Mouse (Mus musculus): Measurements from ENCODE around the gene Slc6a11. TPM values are rescaled to one million over a fixed set of nuclear protein-coding genes. Genes with fewer than 3 reads are reported as not detected.

Slc6a11 gene
- total and polyA plus RNA-seq, 3 experiments: not detected

- TF ChIP-seq POLR2AphosphoS5 (IDR thresholded peaks at IDR 0.05; ENCODE audit: borderline replicate concordance, low read depth, low read length) (no peak), MAZ (IDR thresholded peaks at IDR 0.05; ENCODE audit: low read depth, low read length) (no peak)
- no peak overlapping the region for H3K9ac ChIP-seq (ENCODE audit: control insufficient read depth, low read depth, low read length, poor library complexity, severe bottlenecking)
- no peaks in the 10 kb centered on the region for H3K4me1 ChIP-seq (ENCODE audit: control insufficient read depth in 1 of 2, insufficient read depth in 2 of 2, low read length in 2 of 2)
- H3K27ac ChIP-seq (ENCODE audit: control insufficient read depth, low read depth, low read length): no peak overlapping the region
- H3K4me3 ChIP-seq (ENCODE audit: control insufficient read depth in 1 of 2, insufficient read depth in 1 of 2, low read depth in 2 of 2, low read length in 2 of 2): no peak overlapping the region
- no peaks in the 10 kb centered on the region for H3K79me2 ChIP-seq (ENCODE audit: control insufficient read depth, insufficient read depth, low read length, poor library complexity)
- DNase-seq (ENCODE audit: low read depth, low spot score): no peak
- no peaks in the 10 kb centered on the region for H3K27me3 ChIP-seq (ENCODE audit: control insufficient read depth in 1 of 2, insufficient read depth in 2 of 2, low read length in 2 of 2)
- no peaks in the 10 kb centered on the region for H3K9me3 ChIP-seq (replicated peaks; ENCODE audit: insufficient read depth, low read length)
- no peaks in the 10 kb centered on the region for H3K36me3 ChIP-seq (ENCODE audit: control insufficient read depth in 1 of 2, insufficient read depth in 2 of 2, low read length in 2 of 2)
Observed at GRCm38 (mm10) chr6:114270799-114271198, 139.8 kb downstream of the Slc6a11 start.

GRCm38 (mm10) chr6:114272279-114272678, 141.2 kb downstream of the Slc6a11 start:
- DNase-seq (ENCODE audit: low read depth, low spot score): no peak
- TF ChIP-seq NRF1 (IDR thresholded peaks at IDR 0.05; ENCODE audit: insufficient read depth, low read depth, low read length, poor library complexity, severe bottlenecking): no peak
- no peak for TF ChIP-seq KAT2A (conservative IDR thresholded peaks at IDR 0.05; ENCODE audit: low read depth, low read length)
- no peak for TF ChIP-seq MAX (IDR thresholded peaks at IDR 0.05; ENCODE audit: low read length)
- no peak for TF ChIP-seq USF2 (IDR thresholded peaks at IDR 0.05; ENCODE audit: borderline replicate concordance in 1 of 2, insufficient read depth in 1 of 2, low read depth in 1 of 2, low read length in 2 of 2)
- no peak for TF ChIP-seq EP300 (IDR thresholded peaks at IDR 0.05; ENCODE audit: low read depth in 1 of 2, low read length in 2 of 2)
- Histone ChIP-seq H3K36me3 (ENCODE audit: control insufficient read depth in 1 of 2, insufficient read depth in 2 of 2, low read length in 2 of 2) (no peaks in the 10 kb centered on the region), H3K4me3 (ENCODE audit: control insufficient read depth in 1 of 2, insufficient read depth in 1 of 2, low read depth in 2 of 2, low read length in 2 of 2) (no peak overlapping the region), H3K27ac (ENCODE audit: control insufficient read depth, low read depth, low read length) (no peak overlapping the region), H3K9me3 (replicated peaks; ENCODE audit: insufficient read depth, low read length) (no peaks in the 10 kb centered on the region), H3K4me1 (ENCODE audit: control insufficient read depth in 1 of 2, insufficient read depth in 2 of 2, low read length in 2 of 2) (no peaks in the 10 kb centered on the region), H3K27me3 (ENCODE audit: control insufficient read depth in 1 of 2, insufficient read depth in 2 of 2, low read length in 2 of 2) (no peaks in the 10 kb centered on the region), H3K9ac (ENCODE audit: control insufficient read depth, low read depth, low read length, poor library complexity, severe bottlenecking) (no peak overlapping the region), H3K79me2 (ENCODE audit: control insufficient read depth, insufficient read depth, low read length, poor library complexity) (no peaks in the 10 kb centered on the region)

- Histone ChIP-seq H3K27me3 (ENCODE audit: control insufficient read depth in 1 of 2, insufficient read depth in 2 of 2, low read length in 2 of 2) (no peaks in the 10 kb centered on the region), H3K36me3 (ENCODE audit: control insufficient read depth in 1 of 2, insufficient read depth in 2 of 2, low read length in 2 of 2) (no peaks in the 10 kb centered on the region), H3K9ac (ENCODE audit: control insufficient read depth, low read depth, low read length, poor library complexity, severe bottlenecking) (no peak overlapping the region), H3K4me3 (ENCODE audit: control insufficient read depth in 1 of 2, insufficient read depth in 1 of 2, low read depth in 2 of 2, low read length in 2 of 2) (no peak overlapping the region), H3K4me1 (ENCODE audit: control insufficient read depth in 1 of 2, insufficient read depth in 2 of 2, low read length in 2 of 2) (no peaks in the 10 kb centered on the region), H3K9me3 (replicated peaks; ENCODE audit: insufficient read depth, low read length) (no peaks in the 10 kb centered on the region), H3K79me2 (ENCODE audit: control insufficient read depth, insufficient read depth, low read length, poor library complexity) (no peaks in the 10 kb centered on the region), H3K27ac (ENCODE audit: control insufficient read depth, low read depth, low read length) (no peak overlapping the region)
- no peak for DNase-seq (ENCODE audit: low read depth, low spot score)
- no peak for TF ChIP-seq MAZ (IDR thresholded peaks at IDR 0.05; ENCODE audit: low read depth, low read length)
- TF ChIP-seq NRF1 (IDR thresholded peaks at IDR 0.05; ENCODE audit: insufficient read depth, low read depth, low read length, poor library complexity, severe bottlenecking): no peak
- TF ChIP-seq MAFK (IDR thresholded peaks at IDR 0.05; ENCODE audit: borderline replicate concordance, low read depth, low read length): no peak
- no peak for TF ChIP-seq MAX (IDR thresholded peaks at IDR 0.05; ENCODE audit: low read length)
- no peak for TF ChIP-seq ELF1 (IDR thresholded peaks at IDR 0.05; ENCODE audit: low read depth, low read length)
- no peak for TF ChIP-seq POLR2A (IDR thresholded peaks at IDR 0.05; ENCODE audit: control insufficient read depth in 1 of 2, insufficient read depth in 1 of 2, low read depth in 1 of 2, low read length in 2 of 2, poor library complexity in 1 of 2)
- no peak for TF ChIP-seq EP300 (IDR thresholded peaks at IDR 0.05; ENCODE audit: low read depth in 1 of 2, low read length in 2 of 2)
- TF ChIP-seq RAD21 (IDR thresholded peaks at IDR 0.05; ENCODE audit: low read depth, low read length): no peak
- TF ChIP-seq ZNF384 (IDR thresholded peaks at IDR 0.05; ENCODE audit: low read depth, low read length): no peak
- TF ChIP-seq SIN3A (IDR thresholded peaks at IDR 0.05; ENCODE audit: low read length): no peak
- TF ChIP-seq MEF2A (IDR thresholded peaks at IDR 0.05; ENCODE audit: extremely low read depth, insufficient replicate concordance, low read depth, low read length, poor library complexity, severe bottlenecking): no peak
Observed at GRCm38 (mm10) chr6:114273997-114274728, 143.1 kb downstream of the Slc6a11 start.

Data from MEL (cell line).